Mouse (Mus musculus): ENCODE data around the gene Galntl6. TPM values are rescaled to one million over a fixed set of nuclear protein-coding genes. Genes with fewer than 3 reads are reported as not detected.
A peak's percentile ranks its signal among the peaks of the same experiment; 100 is the strongest.

Galntl6 gene
- polyA plus RNA-seq, 1 experiment from 2014 or later: 0.91 TPM

GRCm38 (mm10) chr8:57890159-57890558, 1022.3 kb downstream of the Galntl6 start:
- Histone ChIP-seq H3K36me3 (ENCODE audit: control insufficient read depth, insufficient read depth, low read length) (no peaks in the 10 kb centered on the region), H3K27me3 (ENCODE audit: control insufficient read depth, insufficient read depth, low read length) (no peaks in the 10 kb centered on the region), H3K4me1 (replicated peaks; ENCODE audit: control insufficient read depth, insufficient read depth, low read length) (no peaks in the 10 kb centered on the region), H3K4me2 (ENCODE audit: low read depth, low read length, severe bottlenecking) (no peak overlapping the region), H3K9ac (ENCODE audit: low read length) (no peak overlapping the region), H3K9me3 (ENCODE audit: control insufficient read depth, low read length) (no peaks in the 10 kb centered on the region), H3K27ac (ENCODE audit: low read depth, low read length) (no peak overlapping the region), H3K4me3 (ENCODE audit: low read depth, low read length) (no peak overlapping the region)
- DNase-seq (ENCODE audit: low spot score) (no peak), ATAC-seq (replicated peaks; ENCODE audit: low FRiP score) (no peak)
- WGBS: 77% methylated on average over 4 of the region's 4 CpGs

GRCm38 (mm10) chr8:57888831-57889230, 1023.6 kb downstream of the Galntl6 start:
- Histone ChIP-seq H3K4me1 (replicated peaks; ENCODE audit: control insufficient read depth, insufficient read depth, low read length) (no peaks in the 10 kb centered on the region), H3K4me2 (ENCODE audit: low read depth, low read length, severe bottlenecking) (no peak overlapping the region), H3K27me3 (ENCODE audit: control insufficient read depth, insufficient read depth, low read length) (no peaks in the 10 kb centered on the region), H3K4me3 (ENCODE audit: low read depth, low read length) (no peak overlapping the region), H3K36me3 (ENCODE audit: control insufficient read depth, insufficient read depth, low read length) (no peaks in the 10 kb centered on the region), H3K9me3 (ENCODE audit: control insufficient read depth, low read length) (no peaks in the 10 kb centered on the region), H3K27ac (ENCODE audit: low read depth, low read length) (no peak overlapping the region), H3K9ac (ENCODE audit: low read length) (no peak overlapping the region)
- DNase-seq (ENCODE audit: low spot score) (no peak), ATAC-seq (replicated peaks; ENCODE audit: low FRiP score) (no peak)

- ATAC-seq (replicated peaks; ENCODE audit: low FRiP score) (peak; percentile 33; the same call in 1 of the 2 replicates), DNase-seq (ENCODE audit: low spot score) (no peak)
These were observed 1033.0 kb downstream of the Galntl6 start for GRCm38 (mm10) chr8:57879452-57879851.

GRCm38 (mm10) chr8:57849074-57849473, 1063.4 kb downstream of the Galntl6 start:
- no peak overlapping the region for H3K27ac ChIP-seq (ENCODE audit: low read depth, low read length)
- H3K9ac ChIP-seq (ENCODE audit: low read length): no peak overlapping the region
- no peak overlapping the region for H3K4me2 ChIP-seq (ENCODE audit: low read depth, low read length, severe bottlenecking)
- DNase-seq (ENCODE audit: low spot score) (no peak), ATAC-seq (replicated peaks; ENCODE audit: low FRiP score) (no peak)
- no peaks in the 10 kb centered on the region for H3K9me3 ChIP-seq (ENCODE audit: control insufficient read depth, low read length)
- no peaks in the 10 kb centered on the region for H3K27me3 ChIP-seq (ENCODE audit: control insufficient read depth, insufficient read depth, low read length)
- H3K36me3 ChIP-seq (ENCODE audit: control insufficient read depth, insufficient read depth, low read length): no peaks in the 10 kb centered on the region
- H3K4me3 ChIP-seq (ENCODE audit: low read depth, low read length): no peak overlapping the region
- H3K4me1 ChIP-seq (replicated peaks; ENCODE audit: control insufficient read depth, insufficient read depth, low read length): no peaks in the 10 kb centered on the region

More at GRCm38 (mm10) chr8:57879452-57879851, 1033.0 kb downstream of the Galntl6 start:
- H3K4me1 ChIP-seq (replicated peaks; ENCODE audit: control insufficient read depth, insufficient read depth, low read length): no peaks in the 10 kb centered on the region
- no peak overlapping the region for H3K4me2 ChIP-seq (ENCODE audit: low read depth, low read length, severe bottlenecking)
- H3K4me3 ChIP-seq (ENCODE audit: low read depth, low read length): no peak overlapping the region
- H3K27me3 ChIP-seq (ENCODE audit: control insufficient read depth, insufficient read depth, low read length): no peaks in the 10 kb centered on the region
- H3K9ac ChIP-seq (ENCODE audit: low read length): no peak overlapping the region
- 66% methylated on average over 11 of the region's 11 CpGs for WGBS
- H3K27ac ChIP-seq (ENCODE audit: low read depth, low read length): no peak overlapping the region
- no peaks in the 10 kb centered on the region for H3K36me3 ChIP-seq (ENCODE audit: control insufficient read depth, insufficient read depth, low read length)
- no peaks in the 10 kb centered on the region for H3K9me3 ChIP-seq (ENCODE audit: control insufficient read depth, low read length)

GRCm38 (mm10) chr8:57843461-57843860, 1069.0 kb downstream of the Galntl6 start:
- H3K9me3 ChIP-seq (ENCODE audit: control insufficient read depth, low read length): no peaks in the 10 kb centered on the region
- no peaks in the 10 kb centered on the region for H3K4me1 ChIP-seq (replicated peaks; ENCODE audit: control insufficient read depth, insufficient read depth, low read length)
- 72% methylated on average over 5 of the region's 5 CpGs for WGBS
- no peaks in the 10 kb centered on the region for H3K36me3 ChIP-seq (ENCODE audit: control insufficient read depth, insufficient read depth, low read length)
- H3K4me3 ChIP-seq (ENCODE audit: low read depth, low read length): no peak overlapping the region
- DNase-seq (ENCODE audit: low spot score) (no peak), ATAC-seq (replicated peaks; ENCODE audit: low FRiP score) (no peak)
- no peak overlapping the region for H3K9ac ChIP-seq (ENCODE audit: low read length)
- no peaks in the 10 kb centered on the region for H3K27me3 ChIP-seq (ENCODE audit: control insufficient read depth, insufficient read depth, low read length)
- H3K27ac ChIP-seq (ENCODE audit: low read depth, low read length): no peak overlapping the region
- H3K4me2 ChIP-seq (ENCODE audit: low read depth, low read length, severe bottlenecking): no peak overlapping the region

- Histone ChIP-seq H3K4me3 (ENCODE audit: low read depth, low read length) (no peak overlapping the region), H3K4me2 (ENCODE audit: low read depth, low read length, severe bottlenecking) (no peak overlapping the region), H3K9ac (ENCODE audit: low read length) (no peak overlapping the region), H3K36me3 (ENCODE audit: control insufficient read depth, insufficient read depth, low read length) (no peaks in the 10 kb centered on the region), H3K27ac (ENCODE audit: low read depth, low read length) (no peak overlapping the region), H3K27me3 (ENCODE audit: control insufficient read depth, insufficient read depth, low read length) (no peaks in the 10 kb centered on the region), H3K9me3 (ENCODE audit: control insufficient read depth, low read length) (no peaks in the 10 kb centered on the region), H3K4me1 (replicated peaks; ENCODE audit: control insufficient read depth, insufficient read depth, low read length) (no peaks in the 10 kb centered on the region)
- DNase-seq (ENCODE audit: low spot score): no peak
- ATAC-seq (replicated peaks; ENCODE audit: low FRiP score): no peak
- 72% methylated on average over 13 of the region's 13 CpGs for WGBS
These were observed 1069.7 kb downstream of the Galntl6 start for GRCm38 (mm10) chr8:57842462-57843391.

- no peak overlapping the region for H3K9ac ChIP-seq (ENCODE audit: low read length)
- ATAC-seq (replicated peaks; ENCODE audit: low FRiP score) (no peak), DNase-seq (ENCODE audit: low spot score) (no peak)
- WGBS: 90% methylated on average over 4 of the region's 4 CpGs
- no peak overlapping the region for H3K4me2 ChIP-seq (ENCODE audit: low read depth, low read length, severe bottlenecking)
- H3K4me1 ChIP-seq (replicated peaks; ENCODE audit: control insufficient read depth, insufficient read depth, low read length): peaks cover 4% of the 10 kb centered on the region; the same call in 1 of the 2 replicates
- no peaks in the 10 kb centered on the region for H3K36me3 ChIP-seq (ENCODE audit: control insufficient read depth, insufficient read depth, low read length)
- H3K27me3 ChIP-seq (ENCODE audit: control insufficient read depth, insufficient read depth, low read length): no peaks in the 10 kb centered on the region
- no peak overlapping the region for H3K27ac ChIP-seq (ENCODE audit: low read depth, low read length)
- no peak overlapping the region for H3K4me3 ChIP-seq (ENCODE audit: low read depth, low read length)
- no peaks in the 10 kb centered on the region for H3K9me3 ChIP-seq (ENCODE audit: control insufficient read depth, low read length)
These were observed 1071.0 kb downstream of the Galntl6 start for GRCm38 (mm10) chr8:57841446-57841845.

GRCm38 (mm10) chr8:57837384-57837783, 1075.1 kb downstream of the Galntl6 start:
- H3K27ac ChIP-seq (ENCODE audit: low read depth, low read length): no peak overlapping the region
- H3K36me3 ChIP-seq (ENCODE audit: control insufficient read depth, insufficient read depth, low read length): no peaks in the 10 kb centered on the region
- H3K4me2 ChIP-seq (ENCODE audit: low read depth, low read length, severe bottlenecking): no peak overlapping the region
- H3K4me1 ChIP-seq (replicated peaks; ENCODE audit: control insufficient read depth, insufficient read depth, low read length): peaks cover 4% of the 10 kb centered on the region; the same call in 1 of the 2 replicates
- H3K9ac ChIP-seq (ENCODE audit: low read length): no peak overlapping the region
- no peaks in the 10 kb centered on the region for H3K27me3 ChIP-seq (ENCODE audit: control insufficient read depth, insufficient read depth, low read length)
- H3K9me3 ChIP-seq (ENCODE audit: control insufficient read depth, low read length): no peaks in the 10 kb centered on the region
- no peak; the same call in 1 of the 2 replicates for ATAC-seq (replicated peaks; ENCODE audit: low FRiP score)
- WGBS: 42% methylated on average over 8 of the region's 8 CpGs
- no peak for DNase-seq (ENCODE audit: low spot score)
- H3K4me3 ChIP-seq (ENCODE audit: low read depth, low read length): no peak overlapping the region

- Histone ChIP-seq H3K9me3 (ENCODE audit: control insufficient read depth, low read length) (no peaks in the 10 kb centered on the region), H3K36me3 (ENCODE audit: control insufficient read depth, insufficient read depth, low read length) (no peaks in the 10 kb centered on the region), H3K4me2 (ENCODE audit: low read depth, low read length, severe bottlenecking) (peak overlapping the region; percentile 32; the same call in 1 of the 2 replicates), H3K27ac (ENCODE audit: low read depth, low read length) (no peak overlapping the region), H3K4me1 (replicated peaks; ENCODE audit: control insufficient read depth, insufficient read depth, low read length) (peaks cover 4% of the 10 kb centered on the region; the same call in 1 of the 2 replicates), H3K9ac (ENCODE audit: low read length) (no peak overlapping the region), H3K4me3 (ENCODE audit: low read depth, low read length) (no peak overlapping the region), H3K27me3 (ENCODE audit: control insufficient read depth, insufficient read depth, low read length) (no peaks in the 10 kb centered on the region)
- WGBS: 43% methylated on average over 11 of the region's 11 CpGs
- DNase-seq (ENCODE audit: low spot score) (peak; percentile 57), ATAC-seq (replicated peaks; ENCODE audit: low FRiP score) (peak; percentile 80)
These were observed 1075.5 kb downstream of the Galntl6 start for GRCm38 (mm10) chr8:57836981-57837380.

Measured in forebrain, embryonic 11.5 days (tissue).